9 mouse cellular contexts compared by ENCODE assay signal in the genomic region with DNA sequence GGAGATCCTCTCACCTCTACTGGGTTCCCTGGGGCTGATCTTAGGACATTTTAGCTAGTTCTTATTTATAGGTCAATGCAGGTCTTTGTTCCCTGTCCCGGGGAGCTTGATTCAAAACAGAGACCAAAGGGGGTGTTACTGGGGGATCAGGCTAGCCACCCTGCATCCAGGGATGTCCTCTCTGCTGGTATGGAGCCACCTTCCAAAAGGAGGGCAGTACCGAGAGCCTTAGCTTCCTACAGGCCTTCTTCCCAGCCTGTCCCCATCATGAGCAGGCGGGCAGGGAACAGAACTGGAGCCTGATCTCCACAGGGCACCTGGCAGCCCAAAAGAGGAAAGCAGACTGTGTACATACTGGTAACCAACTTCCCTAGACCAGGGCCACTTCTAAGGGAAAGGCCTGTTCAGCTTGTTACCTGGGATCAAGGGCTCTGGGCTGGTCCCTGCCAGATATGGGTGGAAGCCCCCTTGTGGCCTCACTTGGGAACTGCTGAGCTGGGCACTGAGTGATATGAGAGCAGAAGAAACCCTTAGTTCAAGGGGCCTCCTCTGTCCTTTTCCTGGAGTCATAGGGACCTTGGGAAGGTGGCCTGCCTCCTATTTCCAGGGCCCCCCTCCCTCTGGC. TPM values are rescaled to one million over a fixed set of nuclear protein-coding genes. Genes with fewer than 3 reads are reported as not detected.
DNase-seq lines count a peak whose midpoint lies in the region; ATAC-seq and TF ChIP-seq lines count a peak whose summit lies in the region.
"Had no signal": no experiment of that assay in that cellular context is flagged by ENCODE, and none has a peak within 500 bp of the region (broad histone marks: within the 10 kb centered on the region; RNA-seq: fewer than 3 reads in every experiment).

No protein-coding gene starts in this region.

- no peaks in the 10 kb centered on the region for H3K4me1 ChIP-seq in embryonic facial prominence, embryonic 11.5 days (ENCODE audit: control insufficient read depth, insufficient read depth, low read length)
- peaks cover 0 to 3% of the 10 kb centered on the region in 2 experiments; a peak in 1 of 4 replicates for H3K4me1 ChIP-seq in liver, embryonic 14.5 days (replicated peaks; ENCODE audit: control insufficient read depth in 2 of 2, insufficient read depth in 2 of 2, low read length in 1 of 2)

- TF ChIP-seq CTCF in liver, embryonic 14.5 days (IDR thresholded peaks at IDR 0.05; ENCODE audit: low read depth), result peak; percentile 87

- TF ChIP-seq EP300 in liver, embryonic 14.5 days (IDR thresholded peaks at IDR 0.05; ENCODE audit: low read depth), result no peak

- peak; percentile 24 for DNase-seq in ovary, adult 18-20 months (ENCODE audit: low spot score)
- DNase-seq in ovary, postnatal 10 days (ENCODE audit: low spot score), result no peak
- peak; percentile 86 for DNase-seq in ZHBTc4 (ENCODE audit: low read depth, low spot score)
- DNase-seq in embryonic facial prominence, embryonic 11.5 days (ENCODE audit: low spot score), result peak; percentile 80
- DNase-seq in liver, embryonic 14.5 days (ENCODE audit: low read depth in 3 of 3, low spot score in 3 of 3), result peak in 2 of 3 experiments; percentile 37 to 42
- DNase-seq in ovary, postnatal 14 days (ENCODE audit: low spot score), result peak; percentile 48
- peak; percentile 61 for DNase-seq in urinary bladder, postnatal 25 days (ENCODE audit: low spot score)

- H3K4me2 ChIP-seq in embryonic facial prominence, embryonic 11.5 days (ENCODE audit: low read depth, low read length), result no peak overlapping the region
- H3K4me2 ChIP-seq in liver, embryonic 14.5 days (ENCODE audit: low read depth), result no peak overlapping the region

- ATAC-seq in embryonic facial prominence, embryonic 11.5 days (replicated peaks; ENCODE audit: insufficient number of reproducible peaks, low FRiP score, low TSS enrichment, low read depth), result no peak
- ATAC-seq in inflammation-experienced regulatory T-cells, adult 6 months, result peak; percentile 50
- no peak for ATAC-seq in liver, embryonic 14.5 days (ENCODE audit: insufficient read depth)

- H3K27me3 ChIP-seq in embryonic facial prominence, embryonic 11.5 days (ENCODE audit: control insufficient read depth, insufficient read depth, low read length), result no peaks in the 10 kb centered on the region
- no peaks in the 10 kb centered on the region for H3K27me3 ChIP-seq in liver, embryonic 14.5 days (ENCODE audit: control insufficient read depth, insufficient read depth, low read length)

- no peak overlapping the region for H3K4me3 ChIP-seq in embryonic facial prominence, embryonic 11.5 days (ENCODE audit: low read depth, low read length)
- no peak overlapping the region for H3K4me3 ChIP-seq in liver, embryonic 14.5 days (ENCODE audit: insufficient read depth in 1 of 2, low read depth in 2 of 2, low read length in 2 of 2)

- H3K9me3 ChIP-seq in embryonic facial prominence, embryonic 11.5 days (replicated peaks; ENCODE audit: control insufficient read depth, low read length), result no peaks in the 10 kb centered on the region
- no peaks in the 10 kb centered on the region for H3K9me3 ChIP-seq in liver, embryonic 14.5 days (ENCODE audit: control insufficient read depth, low read length)

- H3K9ac ChIP-seq in embryonic facial prominence, embryonic 11.5 days (replicated peaks; ENCODE audit: low read length), result no peak overlapping the region
- no peak overlapping the region for H3K9ac ChIP-seq in liver, embryonic 14.5 days (replicated peaks)

- H3K27ac ChIP-seq in embryonic facial prominence, embryonic 11.5 days (replicated peaks; ENCODE audit: low read depth, low read length), result no peak overlapping the region
- no peak overlapping the region for H3K27ac ChIP-seq in liver, embryonic 14.5 days

- WGBS in embryonic facial prominence, embryonic 11.5 days, result 88% methylated on average over 3 of the region's 3 CpGs
- 77% methylated on average over 3 of the region's 3 CpGs for WGBS in liver, embryonic 14.5 days (ENCODE audit: insufficient replicate concordance)

- no peaks in the 10 kb centered on the region for H3K36me3 ChIP-seq in embryonic facial prominence, embryonic 11.5 days (replicated peaks; ENCODE audit: control insufficient read depth, insufficient read depth, low read depth, low read length)
- H3K36me3 ChIP-seq in liver, embryonic 14.5 days (replicated peaks; ENCODE audit: control insufficient read depth, insufficient read depth, low read depth), result no peaks in the 10 kb centered on the region

RNA-seq across cellular contexts. Expression of a gene that starts 2.3 kb away (rescaled TPM):
- polyA plus RNA-seq in embryonic facial prominence, embryonic 11.5 days (2014; fragmentation: Nextera tagmentation; extraction: Ambion mirVana), result not detected in 2 replicates
- polyA plus RNA-seq in inflammation-experienced regulatory T-cells, adult 6 months (2017; shearing (Covaris generic)), result under 1 TPM in 1 of 3 experiments, not detected in 2; 0.63 TPM
- polyA plus RNA-seq in liver, embryonic 14.5 days (2012; rRNA removed), result 20.6 and 29.5 TPM in 2 replicates
- 28.9 and 31.1 TPM in 2 replicates for polyA plus RNA-seq in liver, embryonic 14.5 days (2014; fragmentation: Nextera tagmentation; extraction: Ambion mirVana)

RNA-seq across cellular contexts. Expression of a gene that starts 13.3 kb away (rescaled TPM):
- polyA plus RNA-seq in embryonic facial prominence, embryonic 11.5 days (2014; fragmentation: Nextera tagmentation; extraction: Ambion mirVana), result 172 and 187 TPM in 2 replicates
- polyA plus RNA-seq in inflammation-experienced regulatory T-cells, adult 6 months (2017; shearing (Covaris generic)), result 1 to 10 TPM; 4.7 to 5.2 (median 4.8) TPM
- 86.1 and 102 TPM in 2 replicates for polyA plus RNA-seq in liver, embryonic 14.5 days (2012; rRNA removed)
- 129 and 147 TPM in 2 replicates for polyA plus RNA-seq in liver, embryonic 14.5 days (2014; fragmentation: Nextera tagmentation; extraction: Ambion mirVana)

RNA-seq across cellular contexts. Expression of a gene that starts 22.2 kb away (rescaled TPM):
- 206 and 240 TPM in 2 replicates for polyA plus RNA-seq in embryonic facial prominence, embryonic 11.5 days (2014; fragmentation: Nextera tagmentation; extraction: Ambion mirVana)
- polyA plus RNA-seq in inflammation-experienced regulatory T-cells, adult 6 months (2017; shearing (Covaris generic)), result 100 to 1,000 TPM; 149 to 182 (median 164) TPM
- 247 and 260 TPM in 2 replicates for polyA plus RNA-seq in liver, embryonic 14.5 days (2012; rRNA removed)
- polyA plus RNA-seq in liver, embryonic 14.5 days (2014; fragmentation: Nextera tagmentation; extraction: Ambion mirVana), result 80.3 and 83.0 TPM in 2 replicates

RNA-seq across cellular contexts. Expression of a gene that starts 38.5 kb away (rescaled TPM):
- polyA plus RNA-seq in embryonic facial prominence, embryonic 11.5 days (2014; fragmentation: Nextera tagmentation; extraction: Ambion mirVana), result not detected in 2 replicates
- polyA plus RNA-seq in inflammation-experienced regulatory T-cells, adult 6 months (2017; shearing (Covaris generic)), result not detected
- 0.03 TPM in 1 of 2 replicates, not detected in the other for polyA plus RNA-seq in liver, embryonic 14.5 days (2012; rRNA removed)
- not detected in 2 replicates for polyA plus RNA-seq in liver, embryonic 14.5 days (2014; fragmentation: Nextera tagmentation; extraction: Ambion mirVana)
- polyA plus RNA-seq: gonadal fat pad, adult 2 months had no signal

RNA-seq across cellular contexts. Expression of a gene that starts 46.4 kb away (rescaled TPM):
- 109 and 114 TPM in 2 replicates for polyA plus RNA-seq in embryonic facial prominence, embryonic 11.5 days (2014; fragmentation: Nextera tagmentation; extraction: Ambion mirVana)
- polyA plus RNA-seq in inflammation-experienced regulatory T-cells, adult 6 months (2017; shearing (Covaris generic)), result 100 to 1,000 TPM in 1 of 3 experiments, 10 to 100 TPM in 2; 63.8 to 103 (median 96.2) TPM
- 18.2 and 20.1 TPM in 2 replicates for polyA plus RNA-seq in liver, embryonic 14.5 days (2012; rRNA removed)
- polyA plus RNA-seq in liver, embryonic 14.5 days (2014; fragmentation: Nextera tagmentation; extraction: Ambion mirVana), result 36.0 and 36.1 TPM in 2 replicates

Comparison
In these comparisons a context has a peak if more than half of its experiments do, and no peak if none do; other contexts are left out.
1. RNA of a gene that starts 2.3 kb away (polyA plus RNA-seq): 20.6 to 31.1 TPM in liver, embryonic 14.5 days; not detected in embryonic facial prominence, embryonic 11.5 days and 0.63 TPM in inflammation-experienced regulatory T-cells, adult 6 months; every median in the first group is over 10 times any median in the second.
2. RNA of a gene that starts 13.3 kb away (polyA plus RNA-seq): 172 to 187 TPM in embryonic facial prominence, embryonic 11.5 days and 86.1 to 147 TPM in liver, embryonic 14.5 days; 4.7 to 5.2 TPM in inflammation-experienced regulatory T-cells, adult 6 months; every median in the first group is over 10 times any median in the second.